Mouse (Mus musculus) kidney, adult 2 months (tissue): ENCODE results near the gene Cbr4.

Experiments used
- CTCF ChIP-seq: fragments of 200-500 bp; conservative IDR thresholded peaks from 2 replicates; pipeline ENCODE4 v1.5.1; 2011; ENCODE audit warnings: low read depth, mild to moderate bottlenecking, control low read depth, low read length, moderate library complexity, mixed read lengths; ENCODE audit not compliant: insufficient read depth, insufficient read length
- POLR2A ChIP-seq: fragments of 200-500 bp; IDR thresholded peaks from one replicate; pipeline ENCODE4 v1.6.1; 2011; ENCODE audit warnings: low read depth, low read length, control low read depth

GRCm38 (mm10) chr8:61515110-61515930 is 27.8 kb downstream of the Cbr4 start:
- no peak for TF ChIP-seq CTCF
- no peak for TF ChIP-seq POLR2A
